Mouse (Mus musculus) embryonic facial prominence, embryonic 11.5 days (tissue): ENCODE measurements around the gene Kazn. TPM values are rescaled to one million over a fixed set of nuclear protein-coding genes. Genes with fewer than 3 reads are reported as not detected.

Experiments
- ATAC-seq: fragments of 200-750 bp; cut with Nextera tagmentation; replicated peaks from 2 replicates; pipeline ENCODE4 v1.8.0; 2017; ENCODE audit warnings: low read depth; ENCODE audit not compliant: insufficient number of reproducible peaks, low FRiP score, low TSS enrichment
- DNase-seq: peaks from one replicate; pipeline ENCODE4 v3.0.0-alpha.2; 2015; ENCODE audit warnings: low spot score
- H3K27ac ChIP-seq: fragments of 300-500 bp; sonication (generic); replicated peaks from 2 replicates; pipeline ENCODE4 v1.5.1; 2014; ENCODE audit warnings: mild to moderate bottlenecking, low read depth, low read length, control low read depth
- H3K27me3 ChIP-seq: fragments of 300-500 bp; sonication (generic); 2 replicates; pipeline ENCODE4 v1.6.1; 2014; ENCODE audit warnings: mild to moderate bottlenecking, low read length, moderate library complexity, mixed read lengths; ENCODE audit not compliant: control insufficient read depth, insufficient read depth
- H3K36me3 ChIP-seq: fragments of 300-500 bp; sonication (generic); replicated peaks from 2 replicates; pipeline ENCODE4 v1.6.1; 2014; ENCODE audit warnings: low read depth, mild to moderate bottlenecking, low read length, moderate library complexity, mixed read lengths; ENCODE audit not compliant: control insufficient read depth, insufficient read depth
- H3K4me1 ChIP-seq: fragments of 300-500 bp; sonication (generic); 2 replicates; pipeline ENCODE4 v1.6.1; 2014; ENCODE audit warnings: low read length, mixed read lengths; ENCODE audit not compliant: control insufficient read depth, insufficient read depth
- H3K4me2 ChIP-seq: fragments of 300-500 bp; sonication (generic); 2 replicates; pipeline ENCODE4 v1.6.1; 2014; ENCODE audit warnings: low read depth, mild to moderate bottlenecking, control low read depth, low read length, moderate library complexity
- H3K4me3 ChIP-seq: fragments of 300-500 bp; sonication (generic); 2 replicates; pipeline ENCODE4 v1.5.1; 2014; ENCODE audit warnings: low read depth, low read length, control low read depth
- H3K9ac ChIP-seq: fragments of 300-500 bp; sonication (generic); replicated peaks from 2 replicates; pipeline ENCODE4 v1.6.1; 2014; ENCODE audit warnings: mild to moderate bottlenecking, control low read depth, low read length
- H3K9me3 ChIP-seq: fragments of 300-500 bp; sonication (generic); replicated peaks from 2 replicates; pipeline ENCODE4 v1.6.1; 2016; ENCODE audit warnings: mild to moderate bottlenecking, low read length, inconsistent platforms, mixed read lengths; ENCODE audit not compliant: control insufficient read depth
- WGBS: fragments of 180-500 bp; shearing (Covaris S2); extraction: QIAGEN DNeasy Blood & Tissue Kit; methylation state at CpG from one replicate; pipeline ENCODE4 v1.1.7; 2014; 5-methylcytosine and 5-hydroxymethylcytosine counted together
- polyA plus RNA-seq: library from polyadenylated mRNA; unstranded; fragments of >200 nt; fragmentation: Nextera tagmentation; extraction: Ambion mirVana; gene quantifications from 2 replicates; pipeline ENCODE4 v1.2.1, GENCODE M21; 2014

Kazn gene
- polyA plus RNA-seq, 1 experiment from 2014 or later, result 11.1 TPM

DNA sequence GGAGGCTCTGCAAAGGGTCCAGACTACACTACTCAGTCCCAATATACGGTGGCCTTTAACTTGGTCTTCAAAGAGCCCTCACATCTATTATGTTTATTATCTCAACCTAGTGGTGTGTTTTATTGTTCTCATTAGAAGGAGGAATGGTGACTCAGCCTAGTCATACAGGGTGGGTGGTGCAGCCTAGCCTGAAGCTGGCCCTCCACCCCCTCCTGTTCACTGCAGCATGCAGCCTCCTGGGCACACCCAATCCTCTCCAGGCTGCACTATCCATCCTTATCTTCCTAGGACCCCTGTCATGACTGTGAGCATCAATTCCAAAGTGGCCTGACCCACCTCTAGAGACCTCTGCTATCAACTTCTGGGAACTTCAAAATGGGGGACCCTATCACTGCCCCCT lies 16.8 kb downstream of the Kazn start:
- H3K27me3 ChIP-seq, result no peaks in the 10 kb centered on the region
- 63% methylated on average over 1 of the region's 1 CpGs for WGBS
- ATAC-seq (0 out of 2 replicates have a peak, but pooled peaks have one; percentile 9), DNase-seq (no peak)
- no peak overlapping the region for H3K4me2 ChIP-seq
- H3K36me3 ChIP-seq, result no peaks in the 10 kb centered on the region
- peaks cover 19% of the 10 kb centered on the region for H3K4me1 ChIP-seq
- H3K4me3 ChIP-seq, result no peak overlapping the region
- no peaks in the 10 kb centered on the region for H3K9me3 ChIP-seq
- H3K27ac ChIP-seq, result peak overlapping the region; percentile 66; the same call in 1 of the 2 replicates
- H3K9ac ChIP-seq, result no peak overlapping the region

DNA sequence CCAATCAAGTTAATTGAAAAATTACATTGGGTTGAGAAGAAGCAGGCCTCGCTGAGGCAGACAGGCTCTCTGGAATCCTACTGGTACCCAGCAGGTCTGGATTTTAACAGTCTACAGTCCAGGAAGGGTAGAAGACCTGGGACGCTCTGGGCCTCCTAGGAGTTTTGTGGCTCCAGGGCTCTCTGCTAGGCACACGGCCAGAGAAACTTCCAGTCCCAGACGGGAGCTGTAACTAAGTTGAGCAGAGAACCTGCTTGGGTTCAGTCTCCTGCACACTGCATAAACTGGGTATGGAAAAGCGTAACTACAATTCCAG lies 17.5 kb downstream of the Kazn start:
- Histone ChIP-seq H3K9ac (no peak overlapping the region), H3K36me3 (no peaks in the 10 kb centered on the region), H3K9me3 (no peaks in the 10 kb centered on the region), H3K27ac (peak overlapping the region; percentile 66), H3K27me3 (no peaks in the 10 kb centered on the region), H3K4me1 (peaks cover 19% of the 10 kb centered on the region), H3K4me3 (no peak overlapping the region), H3K4me2 (no peak overlapping the region)
- 27% methylated on average over 5 of the region's 5 CpGs for WGBS
- ATAC-seq (no peak; the same call in 1 of the 2 replicates), DNase-seq (no peak)

DNA sequence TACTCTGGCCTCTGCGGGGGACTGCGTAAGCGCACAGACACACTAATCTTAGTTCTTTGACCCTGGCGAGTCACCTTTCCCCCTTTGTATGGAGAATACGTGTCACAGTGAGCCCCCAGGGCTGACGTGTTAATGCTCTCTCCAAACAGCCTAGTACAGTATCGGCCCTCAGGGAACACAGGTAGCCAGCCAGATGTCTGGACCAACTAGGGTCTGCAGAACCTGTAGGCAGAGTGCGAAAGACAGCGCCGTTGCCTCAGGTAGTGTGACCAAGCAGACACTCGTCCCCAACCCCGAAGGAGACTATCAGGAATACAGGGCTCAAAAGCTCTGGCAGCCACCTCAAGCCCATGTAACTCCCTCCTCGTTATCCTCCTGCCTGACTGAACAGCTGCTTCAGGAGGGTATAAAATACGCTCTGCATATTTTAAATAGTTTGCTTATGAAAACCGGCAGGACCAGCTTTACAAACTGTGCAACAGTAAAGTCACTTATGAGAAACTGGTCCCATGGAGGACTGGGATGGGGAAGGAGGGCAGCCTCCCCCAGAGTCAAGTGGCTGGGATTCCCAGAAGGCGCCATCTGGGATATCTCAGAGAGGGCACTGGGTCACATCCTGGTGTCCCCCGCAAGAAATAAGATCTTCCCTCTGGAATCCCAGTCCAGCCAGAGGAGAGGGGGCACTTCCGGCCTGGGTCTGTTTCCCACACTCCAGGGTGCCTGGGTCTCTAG lies 18.0 kb downstream of the Kazn start:
- peaks cover 19% of the 10 kb centered on the region for H3K4me1 ChIP-seq
- WGBS, result 22% methylated on average over 18 of the region's 18 CpGs

DNA sequence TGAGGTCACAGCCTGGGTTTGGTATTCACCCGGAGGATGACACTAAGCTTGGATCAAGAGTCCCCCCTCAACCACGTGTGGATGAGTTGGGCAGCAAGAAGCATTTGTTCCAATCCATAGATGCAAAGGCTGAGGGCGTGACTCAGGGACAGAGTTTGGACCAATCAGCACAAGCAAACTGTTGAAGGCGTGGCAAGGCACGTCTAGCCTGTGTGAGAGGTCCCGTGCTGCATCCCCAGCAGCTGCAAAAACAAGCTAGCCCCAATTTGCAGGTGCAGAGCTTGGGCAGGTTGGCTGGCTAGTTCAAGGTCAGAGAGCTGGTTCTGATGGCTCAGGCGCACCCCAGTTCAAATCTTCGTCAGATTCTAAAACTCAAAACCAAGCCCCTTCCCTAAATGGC lies 20.2 kb downstream of the Kazn start:
- Histone ChIP-seq H3K9ac (no peak overlapping the region), H3K27me3 (no peaks in the 10 kb centered on the region), H3K4me1 (peaks cover 14% of the 10 kb centered on the region), H3K4me2 (no peak overlapping the region), H3K27ac (no peak overlapping the region), H3K4me3 (no peak overlapping the region), H3K9me3 (no peaks in the 10 kb centered on the region), H3K36me3 (no peaks in the 10 kb centered on the region)
- WGBS, result 62% methylated on average over 8 of the region's 8 CpGs
- ATAC-seq, result no peak
- DNase-seq, result no peak

More for the DNA sequence above, 18.0 kb downstream of the Kazn start:
- DNase-seq, result peak; percentile 83
- Histone ChIP-seq H3K27ac (peak overlapping the region; percentile 66), H3K27me3 (no peaks in the 10 kb centered on the region), H3K9me3 (no peaks in the 10 kb centered on the region), H3K4me2 (no peak overlapping the region; the same call in 1 of the 2 replicates), H3K9ac (no peak overlapping the region), H3K4me3 (no peak overlapping the region), H3K36me3 (no peaks in the 10 kb centered on the region)
- ATAC-seq, result peak; percentile 40

DNA sequence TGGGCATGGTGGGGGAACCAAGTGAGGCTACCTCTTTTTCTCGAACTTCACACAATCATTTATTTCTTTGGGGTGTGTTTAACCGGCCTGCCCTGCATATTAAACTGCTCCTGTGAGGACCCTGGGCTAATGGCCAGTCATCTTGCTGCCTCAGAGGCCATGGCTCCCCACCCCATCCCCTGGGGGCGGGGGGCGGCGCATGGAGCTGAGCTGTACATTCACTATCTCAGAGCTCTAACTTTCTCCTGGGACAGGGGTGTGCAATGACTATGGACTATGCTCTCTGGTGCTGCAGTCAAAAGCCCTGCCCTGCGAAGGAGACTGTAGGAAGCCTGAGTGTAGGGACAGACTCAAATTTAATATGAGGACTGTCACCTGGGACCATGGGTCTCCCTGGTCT lies 22.2 kb downstream of the Kazn start:
- H3K4me2 ChIP-seq, result no peak overlapping the region
- H3K27ac ChIP-seq, result no peak overlapping the region
- H3K27me3 ChIP-seq, result no peaks in the 10 kb centered on the region
- no peaks in the 10 kb centered on the region for H3K36me3 ChIP-seq
- no peak for DNase-seq
- no peaks in the 10 kb centered on the region for H3K9me3 ChIP-seq
- 86% methylated on average over 6 of the region's 6 CpGs for WGBS
- no peak overlapping the region for H3K9ac ChIP-seq
- no peak overlapping the region for H3K4me3 ChIP-seq
- H3K4me1 ChIP-seq, result peaks cover 12% of the 10 kb centered on the region
- no peak for ATAC-seq

DNA sequence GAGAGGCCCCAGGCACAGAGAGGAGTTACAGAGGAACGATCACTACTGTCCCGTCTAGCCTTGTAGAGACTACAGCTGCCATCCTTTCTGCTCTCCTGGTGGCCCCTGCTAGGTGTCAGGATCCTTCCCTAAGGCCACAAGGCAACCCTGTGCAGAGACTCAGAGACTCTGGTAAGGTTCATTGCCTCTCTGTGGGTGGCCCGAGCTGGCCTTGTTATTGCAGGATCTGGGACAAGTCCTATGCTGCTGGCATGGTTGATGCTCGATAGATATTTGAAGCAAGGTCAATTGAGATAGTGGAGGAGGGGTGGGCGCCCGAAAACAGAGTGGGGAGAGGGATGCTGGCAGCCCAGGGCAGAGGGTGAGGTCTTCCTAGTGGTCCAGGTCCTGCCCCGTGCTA lies 23.4 kb downstream of the Kazn start:
- WGBS, result 63% methylated on average over 7 of the region's 7 CpGs
- H3K4me1 ChIP-seq, result peaks cover 3% of the 10 kb centered on the region; the same call in 1 of the 2 replicates
- peak; percentile 31; the same call in 1 of the 2 replicates for ATAC-seq

DNA sequence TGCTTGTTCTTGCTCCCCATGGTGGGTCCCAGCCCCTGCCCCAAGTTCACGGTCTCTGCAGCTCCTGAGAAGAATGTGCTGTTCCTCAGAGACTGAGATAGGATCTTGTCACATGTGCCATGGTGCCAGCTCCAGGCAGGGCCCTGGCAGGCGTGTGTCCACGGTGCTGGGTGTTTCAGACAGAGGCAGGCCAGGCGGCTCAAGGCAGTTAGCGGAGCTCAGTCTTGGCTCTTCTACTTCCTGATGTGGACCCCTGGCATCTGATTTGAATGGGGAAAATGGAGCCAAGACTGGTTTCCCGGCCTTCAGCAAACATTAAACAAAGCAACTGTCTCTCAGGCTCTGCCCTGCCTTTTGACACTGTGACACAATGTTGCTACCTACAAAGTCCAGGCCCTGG lies 24.7 kb downstream of the Kazn start:
- Histone ChIP-seq H3K27me3 (no peaks in the 10 kb centered on the region), H3K4me2 (no peak overlapping the region), H3K4me3 (no peak overlapping the region), H3K9me3 (no peaks in the 10 kb centered on the region), H3K9ac (no peak overlapping the region), H3K36me3 (no peaks in the 10 kb centered on the region), H3K27ac (no peak overlapping the region), H3K4me1 (0 out of 2 replicates have a peak, but pooled peaks cover 3% of the 10 kb centered on the region)
- 76% methylated on average over 6 of the region's 6 CpGs for WGBS
- DNase-seq (no peak), ATAC-seq (no peak)

More for the DNA sequence above, 23.4 kb downstream of the Kazn start:
- no peak overlapping the region for H3K4me3 ChIP-seq
- H3K27me3 ChIP-seq, result no peaks in the 10 kb centered on the region
- H3K27ac ChIP-seq, result no peak overlapping the region
- no peaks in the 10 kb centered on the region for H3K9me3 ChIP-seq
- no peak overlapping the region for H3K4me2 ChIP-seq
- no peak overlapping the region for H3K9ac ChIP-seq
- no peaks in the 10 kb centered on the region for H3K36me3 ChIP-seq
- DNase-seq, result no peak

DNA sequence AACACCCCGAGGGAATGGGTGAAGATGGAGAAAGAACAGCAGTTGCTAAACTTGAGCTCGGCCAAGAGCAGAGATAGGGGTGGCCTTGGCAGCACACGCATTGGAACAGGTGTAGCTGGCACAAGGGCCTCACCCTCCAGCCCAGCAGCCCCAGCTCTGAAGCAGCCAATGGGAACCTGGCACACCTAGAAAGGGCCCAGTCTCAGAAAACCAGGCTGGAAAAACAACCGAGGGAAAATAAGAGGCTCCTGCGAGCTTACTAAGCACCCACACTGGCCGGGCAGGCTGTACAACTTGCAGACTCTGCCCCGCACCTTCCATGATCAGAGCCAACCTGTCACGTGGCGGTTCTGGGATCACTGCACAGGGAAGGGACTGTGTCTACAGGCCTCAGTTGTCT lies 26.8 kb downstream of the Kazn start:
- Histone ChIP-seq H3K4me3 (no peak overlapping the region), H3K4me2 (no peak overlapping the region), H3K4me1 (0 out of 2 replicates have a peak, but pooled peaks cover 3% of the 10 kb centered on the region), H3K9me3 (no peaks in the 10 kb centered on the region), H3K27ac (no peak overlapping the region), H3K9ac (no peak overlapping the region), H3K36me3 (no peaks in the 10 kb centered on the region), H3K27me3 (no peaks in the 10 kb centered on the region)
- DNase-seq (no peak), ATAC-seq (no peak)
- WGBS, result 85% methylated on average over 9 of the region's 9 CpGs
